Mouse (Mus musculus) stomach, postnatal 0 days (tissue): Measurements from ENCODE around the gene Islr. TPM values are rescaled to one million over a fixed set of nuclear protein-coding genes. Genes with fewer than 3 reads are reported as not detected.
A peak's percentile ranks its signal among the peaks of the same experiment; 100 is the strongest.

ENCODE experiments used
- ATAC-seq: fragments of 200-750 bp; cut with Nextera tagmentation; 2 replicates; pipeline ENCODE4 v1.8.0; 2017; ENCODE audit not compliant: low FRiP score, low TSS enrichment
- DNase-seq: peaks from one replicate; pipeline ENCODE4 v3.0.0-alpha.2; 2016; ENCODE audit warnings: low spot score
- H3K27ac ChIP-seq: fragments of 300-500 bp; sonication (generic); replicated peaks from 2 replicates; pipeline ENCODE4 v1.5.1; 2014; ENCODE audit warnings: mild to moderate bottlenecking, control low read depth
- H3K27me3 ChIP-seq: fragments of 300-500 bp; sonication (generic); 2 replicates; pipeline ENCODE4 v1.6.1; 2014; ENCODE audit warnings: low read length; ENCODE audit not compliant: control insufficient read depth, insufficient read depth
- H3K36me3 ChIP-seq: fragments of 300-500 bp; sonication (generic); 2 replicates; pipeline ENCODE4 v1.6.1; 2014; ENCODE audit warnings: low read length, mixed read lengths; ENCODE audit not compliant: control insufficient read depth, insufficient read depth
- H3K4me1 ChIP-seq: fragments of 300-500 bp; sonication (generic); replicated peaks from 2 replicates; pipeline ENCODE4 v1.6.1; 2014; ENCODE audit warnings: antibody characterized with exemption; ENCODE audit not compliant: control insufficient read depth, insufficient read depth
- H3K4me2 ChIP-seq: fragments of 300-500 bp; sonication (generic); replicated peaks from 2 replicates; pipeline ENCODE4 v1.6.1; 2014; ENCODE audit warnings: low read depth, mild to moderate bottlenecking, control low read depth, moderate library complexity
- H3K4me3 ChIP-seq: fragments of 300-500 bp; sonication (generic); 2 replicates; pipeline ENCODE4 v1.5.1; 2014; ENCODE audit warnings: low read depth, low read length, control low read depth
- H3K9ac ChIP-seq: fragments of 300-500 bp; sonication (generic); 2 replicates; pipeline ENCODE4 v1.6.1; 2014; ENCODE audit warnings: mild to moderate bottlenecking, low read length, control low read depth, mixed read lengths
- H3K9me3 ChIP-seq: fragments of 300-500 bp; sonication (generic); 2 replicates; pipeline ENCODE4 v1.6.1; 2016; ENCODE audit warnings: low read length; ENCODE audit not compliant: control insufficient read depth
- CTCF ChIP-seq: IDR thresholded peaks from 2 replicates; pipeline ENCODE4 v1.5.1; 2016; ENCODE audit warnings: antibody characterized with exemption, low read depth, mild to moderate bottlenecking, moderate library complexity
- EP300 ChIP-seq: optimal IDR thresholded peaks from 2 replicates; pipeline ENCODE3; 2016; ENCODE audit warnings: antibody characterized with exemption
- WGBS: fragments of 180-500 bp; shearing (Covaris S2); extraction: QIAGEN DNeasy Blood & Tissue Kit; methylation state at CpG from one replicate; pipeline ENCODE4 v1.1.7; 2014; 5-methylcytosine and 5-hydroxymethylcytosine counted together
- polyA plus RNA-seq: library from polyadenylated mRNA; unstranded; fragments of >200 nt; fragmentation: Nextera tagmentation; extraction: Ambion mirVana; gene quantifications from 2 replicates; pipeline ENCODE4 v1.2.1, GENCODE M21; 2015

Islr gene
- polyA plus RNA-seq, 1 experiment from 2014 or later, result 46.5 TPM

DNA sequence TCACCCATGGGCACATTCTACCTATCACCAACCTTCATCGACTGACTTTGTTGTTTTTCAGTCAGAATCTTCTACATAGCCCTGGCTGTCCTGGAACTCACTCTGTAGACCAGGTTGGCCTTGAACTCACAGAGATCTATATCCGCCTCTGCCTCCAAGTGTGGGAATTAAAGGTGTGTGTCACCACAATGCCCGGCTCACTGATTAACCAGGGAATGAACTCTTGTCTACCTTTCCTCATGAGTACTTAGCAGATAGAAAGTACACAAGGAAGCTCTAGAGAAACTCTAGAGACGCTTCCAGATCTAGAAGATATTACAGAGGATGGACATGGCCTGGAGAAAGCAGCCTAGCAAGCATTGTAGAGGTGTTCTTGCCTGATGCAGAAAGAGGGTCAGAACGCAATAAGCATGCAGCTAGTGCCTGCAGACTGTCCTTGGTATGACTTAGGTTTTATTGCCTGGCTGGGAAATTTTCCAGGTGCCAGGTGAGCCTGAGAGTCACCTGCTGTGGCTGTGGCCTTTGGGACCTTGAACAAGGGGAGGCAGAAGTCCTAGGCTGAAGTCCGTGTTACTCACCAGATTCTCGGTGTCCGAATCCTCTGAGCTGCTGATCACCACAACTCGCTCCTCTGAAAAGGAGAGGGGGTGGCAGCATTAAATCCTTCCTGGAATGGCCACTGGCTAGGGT lies 24.8 kb upstream of the Islr start:
- H3K27me3 ChIP-seq, result no peaks in the 10 kb centered on the region
- 91% methylated on average over 9 of the region's 9 CpGs for WGBS
- TF ChIP-seq EP300 (no peak), CTCF (no peak)
- H3K27ac ChIP-seq, result no peak overlapping the region
- no peak overlapping the region for H3K4me2 ChIP-seq
- ATAC-seq (no peak), DNase-seq (no peak)
- H3K4me1 ChIP-seq, result no peaks in the 10 kb centered on the region
- no peaks in the 10 kb centered on the region for H3K9me3 ChIP-seq
- H3K9ac ChIP-seq, result no peak overlapping the region
- H3K4me3 ChIP-seq, result no peak overlapping the region
- peaks cover 32% of the 10 kb centered on the region for H3K36me3 ChIP-seq

GRCm38 (mm10) chr9:58225915-58226913 lies 22.1 kb upstream of the Islr start:
- peaks cover 28% of the 10 kb centered on the region for H3K36me3 ChIP-seq
- no peaks in the 10 kb centered on the region for H3K9me3 ChIP-seq
- TF ChIP-seq CTCF (peak; percentile 88), EP300 (no peak)
- H3K4me2 ChIP-seq, result no peak overlapping the region
- 62% methylated on average over 9 of the region's 9 CpGs for WGBS
- H3K4me1 ChIP-seq, result no peaks in the 10 kb centered on the region
- peak; percentile 56 for DNase-seq
- H3K27ac ChIP-seq, result 0 out of 2 replicates have a peak overlapping the region, but pooled peaks have one; percentile 35
- no peak overlapping the region for H3K4me3 ChIP-seq
- H3K27me3 ChIP-seq, result no peaks in the 10 kb centered on the region
- no peak; the same call in 1 of the 2 replicates for ATAC-seq
- no peak overlapping the region for H3K9ac ChIP-seq

DNA sequence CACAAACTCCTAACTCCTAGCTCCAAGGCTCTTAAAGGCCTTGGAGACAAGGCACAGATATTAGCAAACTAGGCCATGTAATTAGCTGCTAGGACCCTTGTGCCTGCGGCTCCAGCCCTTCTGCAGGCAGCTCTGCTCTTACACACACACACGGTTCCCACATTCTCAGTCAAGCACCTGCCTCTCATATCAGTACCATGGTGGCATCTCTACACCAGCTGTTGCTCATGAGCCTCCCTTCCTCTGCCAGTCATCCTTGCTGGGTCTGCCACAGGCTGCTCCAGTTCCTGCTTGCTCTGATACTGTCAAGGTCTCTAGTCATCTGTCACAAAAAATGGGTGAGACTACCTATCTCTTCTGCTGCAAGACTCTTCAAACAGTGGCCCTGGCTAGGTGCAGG lies 20.2 kb upstream of the Islr start:
- H3K27ac ChIP-seq, result no peak overlapping the region
- H3K36me3 ChIP-seq, result peaks cover 27% of the 10 kb centered on the region
- TF ChIP-seq CTCF (no peak), EP300 (no peak)
- H3K4me3 ChIP-seq, result no peak overlapping the region
- H3K4me2 ChIP-seq, result no peak overlapping the region
- H3K9me3 ChIP-seq, result no peaks in the 10 kb centered on the region
- no peak overlapping the region for H3K9ac ChIP-seq
- H3K27me3 ChIP-seq, result no peaks in the 10 kb centered on the region
- no peaks in the 10 kb centered on the region for H3K4me1 ChIP-seq
- WGBS, result 93% methylated on average over 2 of the region's 2 CpGs
- ATAC-seq (no peak), DNase-seq (no peak)

DNA sequence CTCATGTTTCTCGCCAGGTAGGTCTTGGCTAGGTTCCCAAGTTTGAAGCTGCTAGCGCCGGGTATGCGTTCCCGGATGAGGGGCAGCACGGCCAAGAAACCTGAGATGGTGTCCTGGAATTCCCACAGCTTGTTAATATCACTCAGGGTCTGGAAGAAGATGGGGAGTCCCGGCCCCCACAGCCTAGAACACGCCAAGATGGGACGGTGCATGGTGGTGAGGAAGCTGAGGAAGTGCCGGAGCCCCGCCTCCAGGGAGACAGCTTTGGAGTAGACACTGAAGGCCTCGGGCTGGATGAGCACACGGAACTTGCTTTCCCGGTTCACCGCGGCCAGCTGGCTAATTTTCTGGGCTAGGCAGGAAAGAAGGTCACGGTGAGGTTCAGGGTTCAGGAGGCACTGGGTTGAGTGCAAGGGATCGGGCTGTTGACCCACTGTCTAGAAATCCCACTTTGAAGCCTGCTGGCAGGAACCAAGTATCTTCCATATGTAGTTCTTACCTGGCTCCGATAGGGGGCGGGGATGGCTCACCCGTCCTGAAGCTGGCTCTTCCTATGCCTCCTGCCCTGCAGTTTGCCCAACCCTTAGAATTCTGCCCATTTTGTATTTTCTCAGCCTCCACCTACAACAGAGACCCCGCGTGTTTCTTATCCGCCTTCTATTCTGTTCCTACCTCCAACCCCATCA lies 16.3 kb upstream of the Islr start:
- 65% methylated on average over 24 of the region's 24 CpGs for WGBS
- DNase-seq (peak; percentile 67), ATAC-seq (no peak)
- Histone ChIP-seq H3K27me3 (no peaks in the 10 kb centered on the region), H3K4me1 (no peaks in the 10 kb centered on the region), H3K36me3 (peaks cover 11% of the 10 kb centered on the region; the same call in 1 of the 2 replicates), H3K9ac (no peak overlapping the region), H3K4me3 (no peak overlapping the region), H3K9me3 (no peaks in the 10 kb centered on the region), H3K27ac (no peak overlapping the region), H3K4me2 (no peak overlapping the region)
- TF ChIP-seq CTCF (peak; percentile 75), EP300 (no peak)

DNA sequence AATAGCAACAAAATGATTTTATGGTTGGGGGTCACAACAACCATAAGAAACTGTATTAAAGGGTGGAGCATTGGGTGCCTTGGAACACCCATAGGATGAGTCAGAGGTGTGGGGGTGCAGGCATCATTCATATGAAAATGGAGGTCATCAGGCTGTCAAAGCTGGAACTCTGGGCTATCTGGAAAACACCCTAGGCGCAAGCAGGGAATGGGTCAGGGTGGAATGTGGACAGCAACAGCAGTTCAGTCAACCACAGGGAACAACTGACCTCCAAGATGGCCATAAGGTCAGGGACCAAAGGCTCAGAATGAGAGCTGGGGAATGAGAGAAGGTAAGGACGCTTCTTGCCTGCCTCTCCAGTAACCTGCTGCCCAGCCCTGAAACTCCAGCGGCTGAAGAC lies 14.4 kb upstream of the Islr start:
- DNase-seq (no peak), ATAC-seq (no peak)
- H3K4me1 ChIP-seq, result no peaks in the 10 kb centered on the region
- WGBS, result 92% methylated on average over 3 of the region's 3 CpGs
- TF ChIP-seq EP300 (no peak), CTCF (no peak)
- no peak overlapping the region for H3K4me2 ChIP-seq
- H3K27ac ChIP-seq, result no peak overlapping the region
- no peaks in the 10 kb centered on the region for H3K9me3 ChIP-seq
- no peak overlapping the region for H3K9ac ChIP-seq
- H3K27me3 ChIP-seq, result no peaks in the 10 kb centered on the region
- H3K4me3 ChIP-seq, result no peak overlapping the region
- peaks cover 11% of the 10 kb centered on the region; the same call in 1 of the 2 replicates for H3K36me3 ChIP-seq
